Mouse (Mus musculus): ENCODE data around the gene Vmn2r71.

DNA sequence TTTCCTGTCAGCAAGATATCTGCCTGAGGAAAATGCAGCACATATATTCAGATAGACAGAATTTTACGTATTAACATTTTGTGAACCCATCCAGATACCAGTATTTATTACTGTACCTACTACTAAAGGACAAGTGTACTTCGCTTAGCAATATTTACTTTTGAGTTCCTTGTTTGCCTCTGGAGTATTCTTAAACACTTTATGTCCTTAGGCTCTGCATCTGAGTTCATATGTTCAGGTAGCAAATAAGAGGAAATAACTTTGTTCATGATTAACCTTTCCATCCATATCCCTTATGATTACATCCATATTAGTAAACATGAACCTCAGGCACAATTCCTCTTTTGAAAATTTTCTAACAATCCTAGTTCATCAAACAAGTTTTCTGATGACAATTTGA lies 6.2 kb downstream of the Vmn2r71 start, which contains the start of gene Vmn2r70:
- TF ChIP-seq POLR2AphosphoS2 (IDR thresholded peaks at IDR 0.05; ENCODE audit: insufficient read length, low read depth) (no peak), MAX (IDR thresholded peaks at IDR 0.05; ENCODE audit: low read depth) (no peak), USF1 (IDR thresholded peaks at IDR 0.05; ENCODE audit: low read depth) (no peak), CEBPB (IDR thresholded peaks at IDR 0.05; ENCODE audit: insufficient read depth, poor library complexity, severe bottlenecking) (no peak)
